Mouse (Mus musculus): ENCODE results near the gene Abca7.

DNA sequence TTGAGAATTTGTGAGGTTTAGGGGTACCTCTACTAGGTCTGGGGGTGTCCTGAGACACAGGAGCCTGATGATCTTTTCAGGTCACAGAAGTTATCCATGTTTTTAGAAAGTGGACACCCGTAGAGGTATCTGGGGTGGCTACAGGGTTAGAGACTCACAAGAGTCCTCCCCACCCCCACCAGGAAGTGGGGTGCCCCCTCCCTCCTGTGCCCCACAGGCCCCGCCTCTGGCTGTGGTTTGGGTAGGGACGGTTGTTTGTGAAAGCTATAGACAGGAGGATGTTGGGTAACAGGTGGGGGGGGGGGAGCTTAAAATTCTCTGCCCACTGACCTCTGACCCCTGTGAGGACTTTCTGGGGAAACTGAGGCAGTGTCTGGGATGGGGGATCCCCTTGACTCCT, 21.1 kb downstream of the Abca7 start:
- no peak for TF ChIP-seq CTCF (IDR thresholded peaks at IDR 0.05; ENCODE audit: low read depth)
- TF ChIP-seq EP300 (IDR thresholded peaks at IDR 0.05; ENCODE audit: low read depth) = no peak
